Mouse (Mus musculus) cerebellum, adult 11 months (tissue): ENCODE measurements around the gene Arl15.

Experiments
- DNase-seq: peaks from one replicate; pipeline ENCODE4 v3.0.0; 2022

The Arl15 gene

GRCm38 (mm10) chr13:113877420-113877819 is 83.1 kb downstream of the Arl15 start:
- DNase-seq = peak; percentile 50

- DNase-seq = no peak
These were observed 84.3 kb downstream of the Arl15 start for GRCm38 (mm10) chr13:113878571-113878970.

- no peak for DNase-seq
These were observed 85.5 kb downstream of the Arl15 start for GRCm38 (mm10) chr13:113879651-113880327.

- no peak for DNase-seq
These were observed 86.4 kb downstream of the Arl15 start for GRCm38 (mm10) chr13:113880564-113881171.

GRCm38 (mm10) chr13:113882959-113883358 is 88.7 kb downstream of the Arl15 start:
- no peak for DNase-seq

- DNase-seq = no peak
These were observed 92.8 kb downstream of the Arl15 start for GRCm38 (mm10) chr13:113887090-113887489.

- no peak for DNase-seq
These were observed 93.8 kb downstream of the Arl15 start for GRCm38 (mm10) chr13:113888126-113888525.

- DNase-seq = no peak
These were observed 94.4 kb downstream of the Arl15 start for GRCm38 (mm10) chr13:113888704-113889103.

GRCm38 (mm10) chr13:113889140-113890055 is 95.1 kb downstream of the Arl15 start:
- DNase-seq = no peak

GRCm38 (mm10) chr13:113896684-113897083 is 102.4 kb downstream of the Arl15 start:
- no peak for DNase-seq

- no peak for DNase-seq
These were observed 103.2 kb downstream of the Arl15 start for GRCm38 (mm10) chr13:113897498-113897897.

- no peak for DNase-seq
These were observed 103.6 kb downstream of the Arl15 start for GRCm38 (mm10) chr13:113897951-113898350.

- DNase-seq = no peak
These were observed 106.8 kb downstream of the Arl15 start for GRCm38 (mm10) chr13:113901001-113901545.

- no peak for DNase-seq
These were observed 109.0 kb downstream of the Arl15 start for GRCm38 (mm10) chr13:113903255-113903654.

GRCm38 (mm10) chr13:113911986-113912519 is 117.7 kb downstream of the Arl15 start:
- no peak for DNase-seq

- DNase-seq = no peak
These were observed 120.3 kb downstream of the Arl15 start for GRCm38 (mm10) chr13:113914551-113914971.

GRCm38 (mm10) chr13:113915700-113916099 is 121.4 kb downstream of the Arl15 start:
- no peak for DNase-seq

GRCm38 (mm10) chr13:113916761-113917160 is 122.5 kb downstream of the Arl15 start:
- DNase-seq = no peak

GRCm38 (mm10) chr13:113917376-113917775 is 123.1 kb downstream of the Arl15 start:
- DNase-seq = no peak

GRCm38 (mm10) chr13:113917868-113918411 is 123.6 kb downstream of the Arl15 start:
- peak; percentile 22 for DNase-seq

GRCm38 (mm10) chr13:113918668-113919067 is 124.4 kb downstream of the Arl15 start:
- no peak for DNase-seq

GRCm38 (mm10) chr13:113935697-113936096 is 141.4 kb downstream of the Arl15 start:
- no peak for DNase-seq

- no peak for DNase-seq
These were observed 142.9 kb downstream of the Arl15 start for GRCm38 (mm10) chr13:113937231-113937630.
